Mouse (Mus musculus): ENCODE measurements around the gene Olfr738.

Olfr738 gene

GRCm38 (mm10) chr14:50407268-50407667 is at the start of gene Olfr738:
Gene Olfr738, plus strand, starts transcription at chr14:50407568.
- no peak for DNase-seq (ENCODE audit: low spot score)

GRCm38 (mm10) chr14:50357593-50357992 is 49.8 kb upstream of the Olfr738 start, which contains the start of gene Tlr11:
Gene Tlr11, plus strand, starts transcription at chr14:50357914.
- DNase-seq (ENCODE audit: low spot score) = no peak

- no peak for DNase-seq (ENCODE audit: low spot score)
Measured at GRCm38 (mm10) chr14:50360480-50360879, 46.9 kb upstream of the Olfr738 start.

GRCm38 (mm10) chr14:50363561-50363960 is 43.8 kb upstream of the Olfr738 start:
- no peak for DNase-seq (ENCODE audit: low spot score)

GRCm38 (mm10) chr14:50380863-50381262 is 26.5 kb upstream of the Olfr738 start, which contains the start of gene Olfr736:
Gene Olfr736, plus strand, starts transcription at chr14:50381163.
- DNase-seq (ENCODE audit: low spot score) = peak; percentile 10

- DNase-seq (ENCODE audit: low spot score) = no peak
Measured at GRCm38 (mm10) chr14:50418326-50418725, 11.0 kb downstream of the Olfr738 start, which contains the start of gene Olfr739. Gene Olfr739, plus strand, starts transcription at chr14:50418626.

GRCm38 (mm10) chr14:50445245-50445644 is 37.9 kb downstream of the Olfr738 start, which contains the start of gene Olfr740:
Gene Olfr740, plus strand, starts transcription at chr14:50445545.
- DNase-seq (ENCODE audit: low spot score) = no peak
